Mouse (Mus musculus): Measurements from ENCODE around the gene Card10. TPM values are rescaled to one million over a fixed set of nuclear protein-coding genes. Genes with fewer than 3 reads are reported as not detected.

The Card10 gene
- polyA plus RNA-seq, 1 experiment = not detected

GRCm38 (mm10) chr15:78737146-78737545, 65.7 kb downstream of the Card10 start:
- Histone ChIP-seq H3K4me3 (ENCODE audit: insufficient read depth, low read depth, low read length) (no peak overlapping the region), H3K27ac (ENCODE audit: insufficient read depth, low read depth, low read length) (no peak overlapping the region), H3K4me1 (ENCODE audit: control insufficient read depth, insufficient read depth, low read length) (peaks cover 21% of the 10 kb centered on the region)
- 74% methylated on average over 6 of the region's 6 CpGs for WGBS
- no peak for TF ChIP-seq POLR2A (IDR thresholded peaks at IDR 0.05; ENCODE audit: insufficient read depth, low read depth, low read length)
- TF ChIP-seq CTCF (IDR thresholded peaks at IDR 0.05; ENCODE audit: insufficient read depth, low read depth, low read length) = no peak

- Histone ChIP-seq H3K27ac (ENCODE audit: insufficient read depth, low read depth, low read length) (0 out of 2 replicates have a peak overlapping the region, but pooled peaks have one; percentile 29), H3K4me3 (ENCODE audit: insufficient read depth, low read depth, low read length) (no peak overlapping the region), H3K4me1 (ENCODE audit: control insufficient read depth, insufficient read depth, low read length) (peaks cover 21% of the 10 kb centered on the region)
- 54% methylated on average over 7 of the region's 7 CpGs for WGBS
- TF ChIP-seq POLR2A (IDR thresholded peaks at IDR 0.05; ENCODE audit: insufficient read depth, low read depth, low read length) = no peak
- TF ChIP-seq CTCF (IDR thresholded peaks at IDR 0.05; ENCODE audit: insufficient read depth, low read depth, low read length) = no peak
Observed at GRCm38 (mm10) chr15:78736681-78737100, 66.2 kb downstream of the Card10 start.

- H3K4me3 ChIP-seq (ENCODE audit: insufficient read depth, low read depth, low read length) = no peak overlapping the region
- WGBS = 53% methylated on average over 3 of the region's 3 CpGs
- peak overlapping the region; percentile 29; the same call in 1 of the 2 replicates for H3K27ac ChIP-seq (ENCODE audit: insufficient read depth, low read depth, low read length)
- peaks cover 21% of the 10 kb centered on the region for H3K4me1 ChIP-seq (ENCODE audit: control insufficient read depth, insufficient read depth, low read length)
- TF ChIP-seq POLR2A (IDR thresholded peaks at IDR 0.05; ENCODE audit: insufficient read depth, low read depth, low read length) = no peak
- no peak for TF ChIP-seq CTCF (IDR thresholded peaks at IDR 0.05; ENCODE audit: insufficient read depth, low read depth, low read length)
Observed at GRCm38 (mm10) chr15:78736181-78736579, 66.7 kb downstream of the Card10 start.

- 26% methylated on average over 17 of the region's 17 CpGs for WGBS
- no peak overlapping the region for H3K4me3 ChIP-seq (ENCODE audit: insufficient read depth, low read depth, low read length)
- no peak for TF ChIP-seq POLR2A (IDR thresholded peaks at IDR 0.05; ENCODE audit: insufficient read depth, low read depth, low read length)
- no peak for TF ChIP-seq CTCF (IDR thresholded peaks at IDR 0.05; ENCODE audit: insufficient read depth, low read depth, low read length)
- H3K27ac ChIP-seq (ENCODE audit: insufficient read depth, low read depth, low read length) = peak overlapping the region; percentile 29
- H3K4me1 ChIP-seq (ENCODE audit: control insufficient read depth, insufficient read depth, low read length) = peaks cover 21% of the 10 kb centered on the region
Observed at GRCm38 (mm10) chr15:78735431-78736180, 67.2 kb downstream of the Card10 start.

- Histone ChIP-seq H3K4me1 (ENCODE audit: control insufficient read depth, insufficient read depth, low read length) (peaks cover 18% of the 10 kb centered on the region), H3K27ac (ENCODE audit: insufficient read depth, low read depth, low read length) (no peak overlapping the region)
Observed at GRCm38 (mm10) chr15:78731830-78732229, 71.0 kb downstream of the Card10 start.

GRCm38 (mm10) chr15:78730315-78731049, 72.4 kb downstream of the Card10 start:
- Histone ChIP-seq H3K4me3 (ENCODE audit: insufficient read depth, low read depth, low read length) (no peak overlapping the region), H3K27ac (ENCODE audit: insufficient read depth, low read depth, low read length) (no peak overlapping the region), H3K4me1 (ENCODE audit: control insufficient read depth, insufficient read depth, low read length) (peaks cover 4% of the 10 kb centered on the region)
- WGBS = 86% methylated on average over 12 of the region's 12 CpGs
- TF ChIP-seq CTCF (IDR thresholded peaks at IDR 0.05; ENCODE audit: insufficient read depth, low read depth, low read length) (no peak), POLR2A (IDR thresholded peaks at IDR 0.05; ENCODE audit: insufficient read depth, low read depth, low read length) (no peak)

More at GRCm38 (mm10) chr15:78731830-78732229, 71.0 kb downstream of the Card10 start:
- TF ChIP-seq POLR2A (IDR thresholded peaks at IDR 0.05; ENCODE audit: insufficient read depth, low read depth, low read length) = no peak
- no peak for TF ChIP-seq CTCF (IDR thresholded peaks at IDR 0.05; ENCODE audit: insufficient read depth, low read depth, low read length)
- 88% methylated on average over 4 of the region's 4 CpGs for WGBS
- no peak overlapping the region for H3K4me3 ChIP-seq (ENCODE audit: insufficient read depth, low read depth, low read length)

GRCm38 (mm10) chr15:78726697-78727096, 76.1 kb downstream of the Card10 start:
- Histone ChIP-seq H3K27ac (ENCODE audit: insufficient read depth, low read depth, low read length) (no peak overlapping the region), H3K4me1 (ENCODE audit: control insufficient read depth, insufficient read depth, low read length) (no peaks in the 10 kb centered on the region), H3K4me3 (ENCODE audit: insufficient read depth, low read depth, low read length) (no peak overlapping the region)
- TF ChIP-seq POLR2A (IDR thresholded peaks at IDR 0.05; ENCODE audit: insufficient read depth, low read depth, low read length) (no peak), CTCF (IDR thresholded peaks at IDR 0.05; ENCODE audit: insufficient read depth, low read depth, low read length) (no peak)
- WGBS = 86% methylated on average over 7 of the region's 7 CpGs

Other genes starting within 250 kb of the Card10 start
- 2,065 TPM in 1 of 2 replicates, not detected in the other for gene Rac2, start 230.3 kb downstream of the Card10 start, polyA plus RNA-seq (2012; ENCODE audit: insufficient read depth, insufficient read length, low replicate concordance, missing spikeins)
- not detected in 2 replicates for gene Cyth4, start 206.0 kb downstream of the Card10 start, polyA plus RNA-seq (2012; ENCODE audit: insufficient read depth, insufficient read length, low replicate concordance, missing spikeins)
- gene Elfn2, start 84.3 kb downstream of the Card10 start, polyA plus RNA-seq (2012; ENCODE audit: insufficient read depth, insufficient read length, low replicate concordance, missing spikeins) = not detected in 2 replicates
- gene Mfng, start 29.6 kb downstream of the Card10 start, polyA plus RNA-seq (2012; ENCODE audit: insufficient read depth, insufficient read length, low replicate concordance, missing spikeins) = not detected in 2 replicates
- gene Cdc42ep1, start 39.6 kb upstream of the Card10 start, polyA plus RNA-seq (2012; ENCODE audit: insufficient read depth, insufficient read length, low replicate concordance, missing spikeins) = not detected in 2 replicates
- gene Lgals2, start 52.5 kb upstream of the Card10 start, polyA plus RNA-seq (2012; ENCODE audit: insufficient read depth, insufficient read length, low replicate concordance, missing spikeins) = not detected in 2 replicates
- not detected in 2 replicates for gene Gga1, start 74.1 kb upstream of the Card10 start, polyA plus RNA-seq (2012; ENCODE audit: insufficient read depth, insufficient read length, low replicate concordance, missing spikeins)
- not detected in 2 replicates for gene Gm49510, start 96.6 kb upstream of the Card10 start, polyA plus RNA-seq (2012; ENCODE audit: insufficient read depth, insufficient read length, low replicate concordance, missing spikeins)
- gene Sh3bp1, start 96.7 kb upstream of the Card10 start, polyA plus RNA-seq (2012; ENCODE audit: insufficient read depth, insufficient read length, low replicate concordance, missing spikeins) = not detected in 2 replicates
- gene Pdxp, start 110.9 kb upstream of the Card10 start, polyA plus RNA-seq (2012; ENCODE audit: insufficient read depth, insufficient read length, low replicate concordance, missing spikeins) = not detected in 2 replicates
- not detected in 2 replicates for gene Lgals1, start 123.7 kb upstream of the Card10 start, polyA plus RNA-seq (2012; ENCODE audit: insufficient read depth, insufficient read length, low replicate concordance, missing spikeins)
- gene Nol12, start 131.9 kb upstream of the Card10 start, polyA plus RNA-seq (2012; ENCODE audit: insufficient read depth, insufficient read length, low replicate concordance, missing spikeins) = not detected in 2 replicates
- not detected in 2 replicates for gene Triobp, start 144.7 kb upstream of the Card10 start, polyA plus RNA-seq (2012; ENCODE audit: insufficient read depth, insufficient read length, low replicate concordance, missing spikeins)
- gene H1f0, start 225.4 kb upstream of the Card10 start, polyA plus RNA-seq (2012; ENCODE audit: insufficient read depth, insufficient read length, low replicate concordance, missing spikeins) = not detected in 2 replicates
- not detected in 2 replicates for gene Galr3, start 238.8 kb upstream of the Card10 start, polyA plus RNA-seq (2012; ENCODE audit: insufficient read depth, insufficient read length, low replicate concordance, missing spikeins)